Mouse (Mus musculus): ENCODE measurements around the gene Mcu.

- TF ChIP-seq CTCF (conservative IDR thresholded peaks at IDR 0.05; ENCODE audit: low read length) (no peak), NANOG (IDR thresholded peaks at IDR 0.05; ENCODE audit: borderline replicate concordance, low read length) (no peak), POU5F1 (IDR thresholded peaks at IDR 0.05; ENCODE audit: borderline replicate concordance, low read length) (no peak)
Measured at GRCm38 (mm10) chr10:59447546-59447945, 168.9 kb downstream of the Mcu start.

Data from E14TG2a.4 (cell line).